Mouse (Mus musculus): ENCODE measurements around the gene Cdk19. TPM values are rescaled to one million over a fixed set of nuclear protein-coding genes. Genes with fewer than 3 reads are reported as not detected.
A peak's percentile ranks its signal among the peaks of the same experiment; 100 is the strongest.

The Cdk19 gene
- polyA plus RNA-seq, 1 experiment from 2014 or later = 7.2 TPM

DNA sequence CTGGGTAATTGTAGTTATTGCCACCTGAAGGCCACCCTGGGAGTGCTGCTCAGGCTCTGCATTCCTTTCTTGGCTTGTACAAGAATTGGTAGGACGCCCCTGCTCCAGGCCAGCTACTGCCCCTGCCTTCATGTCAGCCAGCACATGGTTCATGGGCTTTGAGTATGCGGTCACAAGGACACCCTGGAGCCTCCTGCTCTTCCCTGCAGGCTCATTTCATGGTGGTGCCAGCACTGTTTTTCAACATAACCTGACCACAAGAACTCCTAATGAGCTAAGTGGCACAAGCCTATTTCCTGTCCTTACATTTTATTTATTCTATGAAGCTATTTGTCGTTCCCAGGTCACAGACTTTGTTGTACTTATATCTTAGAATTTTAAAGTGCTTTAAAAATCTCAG, 107.9 kb downstream of the Cdk19 start:
- no peak; the same call in 1 of the 2 replicates for ATAC-seq
- Histone ChIP-seq H3K4me1 (ENCODE audit: control insufficient read depth, insufficient read depth, low read length) (peaks cover 32% of the 10 kb centered on the region), H3K27me3 (ENCODE audit: control insufficient read depth, insufficient read depth, low read depth, low read length) (no peaks in the 10 kb centered on the region), H3K36me3 (ENCODE audit: control insufficient read depth, insufficient read depth, low read length) (no peaks in the 10 kb centered on the region), H3K9me3 (replicated peaks; ENCODE audit: control insufficient read depth, low read length, poor library complexity, severe bottlenecking) (no peaks in the 10 kb centered on the region), H3K27ac (ENCODE audit: low read length) (peak overlapping the region; percentile 76), H3K4me3 (ENCODE audit: low read depth, low read length) (no peak overlapping the region), H3K4me2 (ENCODE audit: low read length) (no peak overlapping the region), H3K9ac (ENCODE audit: low read depth, low read length) (no peak overlapping the region)
- WGBS = 63% methylated on average over 3 of the region's 3 CpGs

DNA sequence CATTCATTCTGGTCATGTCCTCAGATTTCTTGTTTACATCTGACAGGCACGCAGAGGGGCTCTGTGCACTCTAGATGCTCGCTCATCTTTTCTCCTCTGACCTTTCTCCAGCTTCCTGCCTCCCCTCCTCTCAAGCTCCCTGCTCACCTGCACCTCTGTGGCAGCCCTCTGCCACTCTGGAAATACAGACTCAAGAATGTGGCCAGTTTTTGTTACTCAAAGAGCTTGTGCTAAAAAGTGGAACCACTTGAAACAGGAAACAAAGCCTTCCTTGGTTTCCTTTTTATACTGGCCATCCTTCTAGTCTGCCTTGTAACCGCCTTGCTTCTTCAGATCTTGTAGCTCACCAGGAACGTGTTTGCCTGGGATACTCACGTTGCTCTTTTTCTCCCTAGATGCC, 108.6 kb downstream of the Cdk19 start:
- ATAC-seq = no peak
- H3K4me3 ChIP-seq (ENCODE audit: low read depth, low read length) = no peak overlapping the region
- H3K9ac ChIP-seq (ENCODE audit: low read depth, low read length) = no peak overlapping the region
- peak overlapping the region; percentile 76; the same call in 1 of the 2 replicates for H3K27ac ChIP-seq (ENCODE audit: low read length)
- H3K9me3 ChIP-seq (replicated peaks; ENCODE audit: control insufficient read depth, low read length, poor library complexity, severe bottlenecking) = no peaks in the 10 kb centered on the region
- H3K4me1 ChIP-seq (ENCODE audit: control insufficient read depth, insufficient read depth, low read length) = peaks cover 32% of the 10 kb centered on the region
- 41% methylated on average over 5 of the region's 5 CpGs for WGBS
- H3K27me3 ChIP-seq (ENCODE audit: control insufficient read depth, insufficient read depth, low read depth, low read length) = no peaks in the 10 kb centered on the region
- H3K36me3 ChIP-seq (ENCODE audit: control insufficient read depth, insufficient read depth, low read length) = no peaks in the 10 kb centered on the region
- H3K4me2 ChIP-seq (ENCODE audit: low read length) = no peak overlapping the region

DNA sequence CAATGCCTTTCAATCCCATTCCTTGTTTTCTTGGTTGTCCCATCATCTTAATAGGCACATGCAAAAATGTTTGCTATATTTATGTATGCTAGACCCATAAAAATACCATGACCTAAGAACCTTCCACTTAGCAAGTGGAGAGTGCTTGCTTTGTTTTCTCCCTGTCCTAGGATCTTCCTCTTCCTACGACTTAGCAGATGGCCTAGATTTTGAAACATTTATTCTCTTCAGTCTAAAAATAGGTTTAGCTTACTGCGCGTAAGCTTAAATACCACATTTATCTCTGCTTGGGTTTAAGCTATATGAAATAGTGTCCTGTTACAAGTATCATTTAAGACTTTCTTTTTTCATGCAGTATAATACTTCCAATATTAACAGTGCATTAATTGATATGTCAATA, 109.1 kb downstream of the Cdk19 start:
- Histone ChIP-seq H3K4me2 (ENCODE audit: low read length) (no peak overlapping the region), H3K27ac (ENCODE audit: low read length) (peak overlapping the region; percentile 76; the same call in 1 of the 2 replicates), H3K4me1 (ENCODE audit: control insufficient read depth, insufficient read depth, low read length) (peaks cover 32% of the 10 kb centered on the region), H3K36me3 (ENCODE audit: control insufficient read depth, insufficient read depth, low read length) (no peaks in the 10 kb centered on the region), H3K4me3 (ENCODE audit: low read depth, low read length) (no peak overlapping the region), H3K9me3 (replicated peaks; ENCODE audit: control insufficient read depth, low read length, poor library complexity, severe bottlenecking) (no peaks in the 10 kb centered on the region), H3K27me3 (ENCODE audit: control insufficient read depth, insufficient read depth, low read depth, low read length) (no peaks in the 10 kb centered on the region), H3K9ac (ENCODE audit: low read depth, low read length) (no peak overlapping the region)
- 81% methylated on average over 3 of the region's 3 CpGs for WGBS
- ATAC-seq = no peak

DNA sequence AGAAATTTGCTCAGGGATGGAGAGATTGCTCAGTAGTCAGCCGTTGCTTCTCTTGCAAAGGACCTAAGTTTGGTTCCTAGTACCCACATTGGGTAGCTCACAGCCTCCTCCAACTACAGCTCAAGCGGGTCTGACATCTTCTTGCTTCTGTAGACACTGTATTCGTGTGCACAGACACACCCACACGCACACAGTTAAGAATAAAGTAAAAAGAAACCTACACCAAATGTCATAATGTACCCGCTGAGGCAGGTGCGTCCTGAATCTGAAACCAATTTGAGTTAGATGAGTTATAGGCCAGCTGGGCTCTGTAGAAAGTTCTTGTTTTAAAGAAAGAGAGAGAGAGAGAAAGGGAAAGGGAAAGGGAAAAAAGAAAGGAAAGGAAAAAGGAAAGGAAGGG, 110.2 kb downstream of the Cdk19 start:
- H3K4me1 ChIP-seq (ENCODE audit: control insufficient read depth, insufficient read depth, low read length) = peaks cover 27% of the 10 kb centered on the region
- no peaks in the 10 kb centered on the region for H3K9me3 ChIP-seq (replicated peaks; ENCODE audit: control insufficient read depth, low read length, poor library complexity, severe bottlenecking)
- H3K27me3 ChIP-seq (ENCODE audit: control insufficient read depth, insufficient read depth, low read depth, low read length) = no peaks in the 10 kb centered on the region
- H3K27ac ChIP-seq (ENCODE audit: low read length) = no peak overlapping the region
- WGBS = 92% methylated on average over 6 of the region's 6 CpGs
- H3K4me2 ChIP-seq (ENCODE audit: low read length) = no peak overlapping the region
- H3K9ac ChIP-seq (ENCODE audit: low read depth, low read length) = no peak overlapping the region
- no peak for ATAC-seq
- no peak overlapping the region for H3K4me3 ChIP-seq (ENCODE audit: low read depth, low read length)
- H3K36me3 ChIP-seq (ENCODE audit: control insufficient read depth, insufficient read depth, low read length) = no peaks in the 10 kb centered on the region

DNA sequence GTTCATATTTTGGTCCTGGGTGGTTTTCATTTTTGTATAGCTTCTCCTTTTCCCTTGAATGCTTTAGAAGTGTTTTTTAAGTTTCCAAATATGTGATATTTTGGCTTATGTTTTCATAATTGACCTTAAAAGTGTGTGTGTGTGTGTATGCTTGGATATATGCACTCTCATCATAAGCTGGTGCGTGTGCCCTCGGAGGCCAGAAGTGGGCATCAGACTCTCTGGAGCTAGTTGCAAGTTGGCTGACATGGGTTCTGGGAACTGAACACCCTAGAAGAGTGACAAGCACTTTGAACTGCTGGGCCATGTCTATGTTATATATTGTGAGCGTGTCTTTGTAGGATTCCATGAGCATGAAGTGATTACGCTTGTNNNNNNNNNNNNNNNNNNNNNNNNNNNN, 110.8 kb downstream of the Cdk19 start:
- Histone ChIP-seq H3K9ac (ENCODE audit: low read depth, low read length) (no peak overlapping the region), H3K9me3 (replicated peaks; ENCODE audit: control insufficient read depth, low read length, poor library complexity, severe bottlenecking) (no peaks in the 10 kb centered on the region), H3K36me3 (ENCODE audit: control insufficient read depth, insufficient read depth, low read length) (no peaks in the 10 kb centered on the region), H3K27ac (ENCODE audit: low read length) (no peak overlapping the region), H3K4me3 (ENCODE audit: low read depth, low read length) (no peak overlapping the region), H3K4me1 (ENCODE audit: control insufficient read depth, insufficient read depth, low read length) (peaks cover 27% of the 10 kb centered on the region), H3K27me3 (ENCODE audit: control insufficient read depth, insufficient read depth, low read depth, low read length) (no peaks in the 10 kb centered on the region), H3K4me2 (ENCODE audit: low read length) (no peak overlapping the region)
- ATAC-seq = no peak
- 97% methylated on average over 4 of the region's 4 CpGs for WGBS

DNA sequence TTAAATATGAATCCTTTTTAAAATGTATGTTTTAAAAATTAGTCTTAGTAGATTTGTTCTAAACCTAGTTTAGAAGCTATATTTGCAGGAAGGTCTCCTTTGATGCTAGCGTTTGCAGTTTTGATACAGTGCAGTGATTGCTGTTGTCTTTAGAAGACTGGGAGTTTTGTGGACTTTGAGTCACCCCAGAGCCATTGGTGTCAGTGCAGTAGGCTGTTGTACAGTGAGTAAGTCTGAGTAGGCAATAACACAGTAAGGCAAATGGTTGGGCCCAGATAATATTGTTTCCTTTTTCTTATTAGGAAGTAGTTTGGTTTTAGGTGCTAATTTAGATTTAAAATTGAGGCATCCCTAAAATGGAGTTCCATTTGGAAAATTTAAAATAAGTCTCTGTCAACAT, 117.8 kb downstream of the Cdk19 start:
- no peak overlapping the region for H3K4me2 ChIP-seq (ENCODE audit: low read length)
- H3K36me3 ChIP-seq (ENCODE audit: control insufficient read depth, insufficient read depth, low read length) = no peaks in the 10 kb centered on the region
- no peak for ATAC-seq
- 85% methylated on average over 1 of the region's 1 CpGs for WGBS
- H3K4me3 ChIP-seq (ENCODE audit: low read depth, low read length) = no peak overlapping the region
- H3K9me3 ChIP-seq (replicated peaks; ENCODE audit: control insufficient read depth, low read length, poor library complexity, severe bottlenecking) = no peaks in the 10 kb centered on the region
- no peaks in the 10 kb centered on the region for H3K27me3 ChIP-seq (ENCODE audit: control insufficient read depth, insufficient read depth, low read depth, low read length)
- no peak overlapping the region for H3K27ac ChIP-seq (ENCODE audit: low read length)
- H3K4me1 ChIP-seq (ENCODE audit: control insufficient read depth, insufficient read depth, low read length) = no peaks in the 10 kb centered on the region
- no peak overlapping the region for H3K9ac ChIP-seq (ENCODE audit: low read depth, low read length)

DNA sequence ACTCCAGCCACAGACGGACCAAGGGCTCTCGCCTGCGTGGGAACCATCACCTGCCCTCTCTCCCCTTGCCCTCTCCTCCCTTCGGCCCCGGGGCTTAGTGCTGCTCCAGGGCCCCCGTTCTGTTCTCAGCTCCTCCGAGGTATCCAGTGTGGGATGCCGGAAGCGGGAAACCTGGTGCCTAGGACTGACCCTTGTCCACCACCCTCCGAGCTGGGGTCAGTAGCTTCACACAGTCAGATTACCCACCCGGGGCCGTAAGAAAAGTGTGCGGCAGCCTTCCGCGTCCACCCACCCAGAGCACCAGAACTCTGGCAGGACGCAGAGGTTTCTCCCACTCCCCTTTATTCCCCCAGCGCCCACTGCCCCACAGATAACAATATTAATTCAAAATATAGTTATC, 119.8 kb downstream of the Cdk19 start:
- 90% methylated on average over 17 of the region's 17 CpGs for whole genome bisulfite sequencing
- H3K9ac ChIP-seq (ENCODE audit: low read depth, low read length) = no peak overlapping the region

DNA sequence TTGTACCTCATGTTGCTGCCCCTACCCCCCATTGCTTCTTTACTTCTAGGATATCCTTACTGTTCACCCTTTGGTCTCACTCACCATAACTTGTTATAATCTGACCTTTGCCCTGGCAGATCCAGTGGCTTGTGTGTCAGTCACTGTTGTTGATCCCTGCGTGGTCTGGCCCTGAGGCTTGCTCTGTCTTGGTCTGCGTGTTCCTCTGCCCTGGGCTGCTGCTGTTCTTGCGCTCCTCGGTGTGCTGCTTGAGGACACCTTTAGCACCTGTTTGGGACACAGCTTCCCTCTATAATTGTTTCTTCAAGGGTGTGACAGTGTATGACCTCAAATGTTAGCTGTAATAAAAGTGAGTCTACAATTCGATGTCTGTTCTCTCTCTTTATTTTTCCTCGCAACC, 122.0 kb downstream of the Cdk19 start:
- 94% methylated on average over 6 of the region's 6 CpGs for WGBS
- Histone ChIP-seq H3K4me3 (ENCODE audit: low read depth, low read length) (no peak overlapping the region), H3K9me3 (replicated peaks; ENCODE audit: control insufficient read depth, low read length, poor library complexity, severe bottlenecking) (no peaks in the 10 kb centered on the region), H3K36me3 (ENCODE audit: control insufficient read depth, insufficient read depth, low read length) (no peaks in the 10 kb centered on the region), H3K27me3 (ENCODE audit: control insufficient read depth, insufficient read depth, low read depth, low read length) (no peaks in the 10 kb centered on the region), H3K4me2 (ENCODE audit: low read length) (no peak overlapping the region), H3K9ac (ENCODE audit: low read depth, low read length) (no peak overlapping the region), H3K4me1 (ENCODE audit: control insufficient read depth, insufficient read depth, low read length) (no peaks in the 10 kb centered on the region), H3K27ac (ENCODE audit: low read length) (no peak overlapping the region)
- no peak for ATAC-seq

More for the DNA sequence above, 119.8 kb downstream of the Cdk19 start:
- no peaks in the 10 kb centered on the region for H3K4me1 ChIP-seq (ENCODE audit: control insufficient read depth, insufficient read depth, low read length)
- ATAC-seq = no peak
- no peak overlapping the region for H3K4me3 ChIP-seq (ENCODE audit: low read depth, low read length)
- H3K27ac ChIP-seq (ENCODE audit: low read length) = no peak overlapping the region
- H3K4me2 ChIP-seq (ENCODE audit: low read length) = no peak overlapping the region
- H3K9me3 ChIP-seq (replicated peaks; ENCODE audit: control insufficient read depth, low read length, poor library complexity, severe bottlenecking) = no peaks in the 10 kb centered on the region
- H3K27me3 ChIP-seq (ENCODE audit: control insufficient read depth, insufficient read depth, low read depth, low read length) = no peaks in the 10 kb centered on the region
- H3K36me3 ChIP-seq (ENCODE audit: control insufficient read depth, insufficient read depth, low read length) = no peaks in the 10 kb centered on the region

DNA sequence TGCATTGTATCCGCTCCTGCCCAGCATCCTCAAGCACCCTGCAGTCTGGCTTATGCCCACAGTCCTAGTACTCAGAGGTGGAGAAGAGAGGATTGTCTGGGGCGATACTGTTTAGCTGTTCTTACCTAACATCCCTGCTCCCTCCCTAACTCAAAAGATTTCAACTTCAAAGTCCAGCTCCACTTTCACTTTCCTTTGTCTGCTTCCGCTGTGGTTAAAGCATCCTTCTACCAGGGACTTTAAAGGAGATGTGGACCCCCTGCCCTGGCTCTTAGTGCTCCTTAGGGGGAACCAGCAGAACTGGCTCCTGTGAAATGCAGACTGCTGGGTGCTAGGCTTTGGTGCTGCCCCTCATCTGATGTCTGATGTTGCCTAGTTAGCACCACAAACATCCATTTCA, 122.9 kb downstream of the Cdk19 start:
- Histone ChIP-seq H3K27me3 (ENCODE audit: control insufficient read depth, insufficient read depth, low read depth, low read length) (no peaks in the 10 kb centered on the region), H3K9ac (ENCODE audit: low read depth, low read length) (no peak overlapping the region), H3K27ac (ENCODE audit: low read length) (no peak overlapping the region), H3K4me1 (ENCODE audit: control insufficient read depth, insufficient read depth, low read length) (no peaks in the 10 kb centered on the region), H3K9me3 (replicated peaks; ENCODE audit: control insufficient read depth, low read length, poor library complexity, severe bottlenecking) (no peaks in the 10 kb centered on the region), H3K4me3 (ENCODE audit: low read depth, low read length) (no peak overlapping the region), H3K36me3 (ENCODE audit: control insufficient read depth, insufficient read depth, low read length) (no peaks in the 10 kb centered on the region), H3K4me2 (ENCODE audit: low read length) (no peak overlapping the region)
- 45% methylated on average over 3 of the region's 3 CpGs for WGBS
- no peak for ATAC-seq

Measured in midbrain, embryonic 16.5 days (tissue).